Mouse (Mus musculus): ENCODE data around the gene Zmynd8. TPM values are rescaled to one million over a fixed set of nuclear protein-coding genes. Genes with fewer than 3 reads are reported as not detected.

Gene Zmynd8
- polyA plus RNA-seq, 1 experiment from 2014 or later = 60.0 TPM

GRCm38 (mm10) chr2:165858453-165859384 is 40.1 kb downstream of the Zmynd8 start:
- Histone ChIP-seq H3K27ac (peak overlapping the region; percentile 90), H3K4me3 (peak overlapping the region; percentile 35), H3K9me3 (no peaks in the 10 kb centered on the region), H3K27me3 (ENCODE audit: insufficient read depth, poor library complexity, severe bottlenecking) (no peaks in the 10 kb centered on the region), H3K4me1 (replicated peaks) (peaks cover 88% of the 10 kb centered on the region), H3K36me3 (peaks cover 42% of the 10 kb centered on the region)
- peak; percentile 44 for DNase-seq (ENCODE audit: low spot score)
- WGBS = 14% methylated on average over 12 of the region's 12 CpGs

GRCm38 (mm10) chr2:165857841-165858426 is 40.9 kb downstream of the Zmynd8 start:
- H3K36me3 ChIP-seq = peaks cover 44% of the 10 kb centered on the region
- 8% methylated on average over 22 of the region's 22 CpGs for WGBS
- no peaks in the 10 kb centered on the region for H3K9me3 ChIP-seq
- DNase-seq (ENCODE audit: low spot score) = peak; percentile 57
- peak overlapping the region; percentile 90 for H3K27ac ChIP-seq
- peak overlapping the region; percentile 35 for H3K4me3 ChIP-seq
- peaks cover 88% of the 10 kb centered on the region for H3K4me1 ChIP-seq (replicated peaks)
- H3K27me3 ChIP-seq (ENCODE audit: insufficient read depth, poor library complexity, severe bottlenecking) = no peaks in the 10 kb centered on the region

- H3K4me3 ChIP-seq = peak overlapping the region; percentile 35
- no peaks in the 10 kb centered on the region for H3K9me3 ChIP-seq
- H3K4me1 ChIP-seq (replicated peaks) = peaks cover 92% of the 10 kb centered on the region
- peaks cover 48% of the 10 kb centered on the region for H3K36me3 ChIP-seq
- no peak for DNase-seq (ENCODE audit: low spot score)
- H3K27me3 ChIP-seq (ENCODE audit: insufficient read depth, poor library complexity, severe bottlenecking) = no peaks in the 10 kb centered on the region
- H3K27ac ChIP-seq = peak overlapping the region; percentile 90
- WGBS = 14% methylated on average over 4 of the region's 4 CpGs
Measured at GRCm38 (mm10) chr2:165857395-165857831, 41.4 kb downstream of the Zmynd8 start.

- H3K4me1 ChIP-seq (replicated peaks) = peaks cover 85% of the 10 kb centered on the region
- H3K27ac ChIP-seq = peak overlapping the region; percentile 90
- H3K9me3 ChIP-seq = no peaks in the 10 kb centered on the region
- no peaks in the 10 kb centered on the region for H3K27me3 ChIP-seq (ENCODE audit: insufficient read depth, poor library complexity, severe bottlenecking)
- WGBS = 79% methylated on average over 7 of the region's 7 CpGs
- no peak for DNase-seq (ENCODE audit: low spot score)
- H3K36me3 ChIP-seq = peaks cover 48% of the 10 kb centered on the region
- H3K4me3 ChIP-seq = no peak overlapping the region
Measured at GRCm38 (mm10) chr2:165856611-165857200, 42.1 kb downstream of the Zmynd8 start.

- no peak for DNase-seq (ENCODE audit: low spot score)
- Histone ChIP-seq H3K27ac (peak overlapping the region; percentile 56; the same call in 1 of the 2 replicates), H3K9me3 (no peaks in the 10 kb centered on the region), H3K4me1 (replicated peaks) (peaks cover 79% of the 10 kb centered on the region), H3K4me3 (no peak overlapping the region), H3K27me3 (ENCODE audit: insufficient read depth, poor library complexity, severe bottlenecking) (no peaks in the 10 kb centered on the region), H3K36me3 (peaks cover 48% of the 10 kb centered on the region)
- WGBS = 86% methylated on average over 6 of the region's 6 CpGs
Measured at GRCm38 (mm10) chr2:165855641-165856301, 43.0 kb downstream of the Zmynd8 start.

- WGBS = 60% methylated on average over 16 of the region's 16 CpGs
- H3K9me3 ChIP-seq = no peaks in the 10 kb centered on the region
- H3K4me1 ChIP-seq (replicated peaks) = peaks cover 72% of the 10 kb centered on the region
- no peaks in the 10 kb centered on the region for H3K27me3 ChIP-seq (ENCODE audit: insufficient read depth, poor library complexity, severe bottlenecking)
- H3K36me3 ChIP-seq = peaks cover 53% of the 10 kb centered on the region
- no peak overlapping the region for H3K4me3 ChIP-seq
- peak overlapping the region; percentile 42 for H3K27ac ChIP-seq
- no peak for DNase-seq (ENCODE audit: low spot score)
Measured at GRCm38 (mm10) chr2:165854207-165854968, 44.4 kb downstream of the Zmynd8 start.

GRCm38 (mm10) chr2:165852896-165853633 is 45.8 kb downstream of the Zmynd8 start:
- WGBS = 91% methylated on average over 9 of the region's 9 CpGs

GRCm38 (mm10) chr2:165852453-165852852 is 46.4 kb downstream of the Zmynd8 start:
- peaks cover 73% of the 10 kb centered on the region for H3K36me3 ChIP-seq
- peaks cover 62% of the 10 kb centered on the region for H3K4me1 ChIP-seq (replicated peaks)
- 93% methylated on average over 11 of the region's 11 CpGs for WGBS
- H3K9me3 ChIP-seq = no peaks in the 10 kb centered on the region
- DNase-seq (ENCODE audit: low spot score) = no peak
- no peak overlapping the region for H3K27ac ChIP-seq
- H3K27me3 ChIP-seq (ENCODE audit: insufficient read depth, poor library complexity, severe bottlenecking) = no peaks in the 10 kb centered on the region
- H3K4me3 ChIP-seq = no peak overlapping the region

More at GRCm38 (mm10) chr2:165852896-165853633, 45.8 kb downstream of the Zmynd8 start:
- H3K9me3 ChIP-seq = no peaks in the 10 kb centered on the region
- no peak overlapping the region for H3K4me3 ChIP-seq
- DNase-seq (ENCODE audit: low spot score) = no peak
- peak overlapping the region; percentile 59 for H3K27ac ChIP-seq
- no peaks in the 10 kb centered on the region for H3K27me3 ChIP-seq (ENCODE audit: insufficient read depth, poor library complexity, severe bottlenecking)
- H3K36me3 ChIP-seq = peaks cover 67% of the 10 kb centered on the region
- peaks cover 66% of the 10 kb centered on the region for H3K4me1 ChIP-seq (replicated peaks)

GRCm38 (mm10) chr2:165851811-165852415 is 46.9 kb downstream of the Zmynd8 start:
- WGBS = 95% methylated on average over 13 of the region's 13 CpGs
- H3K36me3 ChIP-seq = peaks cover 78% of the 10 kb centered on the region

GRCm38 (mm10) chr2:165850826-165851225 is 48.0 kb downstream of the Zmynd8 start:
- Histone ChIP-seq H3K9me3 (no peaks in the 10 kb centered on the region), H3K36me3 (peaks cover 89% of the 10 kb centered on the region), H3K4me1 (replicated peaks) (peaks cover 49% of the 10 kb centered on the region), H3K27ac (no peak overlapping the region), H3K27me3 (ENCODE audit: insufficient read depth, poor library complexity, severe bottlenecking) (no peaks in the 10 kb centered on the region), H3K4me3 (no peak overlapping the region)
- WGBS = 92% methylated on average over 6 of the region's 6 CpGs
- no peak for DNase-seq (ENCODE audit: low spot score)

More at GRCm38 (mm10) chr2:165851811-165852415, 46.9 kb downstream of the Zmynd8 start:
- DNase-seq (ENCODE audit: low spot score) = no peak
- no peak overlapping the region for H3K4me3 ChIP-seq
- peaks cover 59% of the 10 kb centered on the region for H3K4me1 ChIP-seq (replicated peaks)
- H3K9me3 ChIP-seq = no peaks in the 10 kb centered on the region
- H3K27me3 ChIP-seq (ENCODE audit: insufficient read depth, poor library complexity, severe bottlenecking) = no peaks in the 10 kb centered on the region
- no peak overlapping the region for H3K27ac ChIP-seq

- DNase-seq (ENCODE audit: low spot score) = no peak
- Histone ChIP-seq H3K27me3 (ENCODE audit: insufficient read depth, poor library complexity, severe bottlenecking) (no peaks in the 10 kb centered on the region), H3K27ac (0 out of 2 replicates have a peak overlapping the region, but pooled peaks have one; percentile 23), H3K36me3 (peaks cover 98% of the 10 kb centered on the region), H3K4me3 (no peak overlapping the region), H3K4me1 (replicated peaks) (peaks cover 32% of the 10 kb centered on the region), H3K9me3 (no peaks in the 10 kb centered on the region)
- WGBS = 66% methylated on average over 5 of the region's 5 CpGs
Measured at GRCm38 (mm10) chr2:165849129-165849528, 49.7 kb downstream of the Zmynd8 start.
